Mouse (Mus musculus): Measurements from ENCODE around the gene Rhou. TPM values are rescaled to one million over a fixed set of nuclear protein-coding genes. Genes with fewer than 3 reads are reported as not detected.
A peak's percentile ranks its signal among the peaks of the same experiment; 100 is the strongest.

Gene Rhou
- polyA plus RNA-seq, 1 experiment from 2014 or later, result 0.78 TPM

- DNase-seq (no peak), ATAC-seq (ENCODE audit: low read depth) (no peak)
- 0 out of 2 replicates have a peak, but pooled peaks cover 2% of the 10 kb centered on the region for H3K36me3 ChIP-seq
- H3K4me1 ChIP-seq (replicated peaks), result peaks cover 17% of the 10 kb centered on the region
- WGBS (ENCODE audit: insufficient replicate concordance), result 68% methylated on average over 5 of the region's 5 CpGs
- H3K9ac ChIP-seq, result no peak overlapping the region
- no peaks in the 10 kb centered on the region for H3K9me3 ChIP-seq (replicated peaks)
- H3K4me3 ChIP-seq (replicated peaks), result no peak overlapping the region
- no peak overlapping the region for H3K4me2 ChIP-seq
- H3K27ac ChIP-seq, result no peak overlapping the region
- peaks cover 54% of the 10 kb centered on the region for H3K27me3 ChIP-seq
These were observed 2.2 kb upstream of the Rhou start for GRCm38 (mm10) chr8:123651390-123652098.

DNA sequence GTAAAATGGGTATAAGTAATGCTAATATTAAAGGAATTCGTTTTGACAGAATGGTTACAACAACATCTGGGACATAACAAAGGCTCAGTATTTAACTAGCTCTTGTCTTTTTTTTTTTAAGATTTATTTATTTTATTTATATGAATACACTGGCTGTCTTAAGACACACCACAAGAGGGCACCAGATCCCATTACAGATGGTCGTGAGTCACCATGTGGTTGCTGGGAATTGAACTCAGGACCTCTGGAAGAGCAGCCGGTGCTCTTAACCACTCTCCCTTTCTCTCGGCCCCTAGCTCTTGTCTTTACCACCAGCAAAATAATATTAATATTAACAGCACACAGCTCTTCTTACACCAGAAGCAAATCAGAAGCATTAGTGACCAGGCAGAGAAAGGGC lies 1.1 kb upstream of the Rhou start:
- Histone ChIP-seq H3K27me3 (peaks cover 58% of the 10 kb centered on the region), H3K27ac (no peak overlapping the region), H3K9me3 (replicated peaks) (no peaks in the 10 kb centered on the region), H3K9ac (no peak overlapping the region), H3K36me3 (0 out of 2 replicates have a peak, but pooled peaks cover 8% of the 10 kb centered on the region), H3K4me3 (replicated peaks) (no peak overlapping the region), H3K4me1 (replicated peaks) (peaks cover 17% of the 10 kb centered on the region), H3K4me2 (no peak overlapping the region)
- ATAC-seq (ENCODE audit: low read depth) (no peak), DNase-seq (no peak)
- 38% methylated on average over 4 of the region's 4 CpGs for WGBS (ENCODE audit: insufficient replicate concordance)

GRCm38 (mm10) chr8:123653994-123654569 lies 353 bp downstream of the Rhou start:
- Histone ChIP-seq H3K4me2 (peak overlapping the region; percentile 74), H3K27ac (0 out of 2 replicates have a peak overlapping the region, but pooled peaks have one; percentile 29), H3K4me1 (replicated peaks) (peaks cover 11% of the 10 kb centered on the region), H3K4me3 (replicated peaks) (peak overlapping the region; percentile 60), H3K36me3 (0 out of 2 replicates have a peak, but pooled peaks cover 8% of the 10 kb centered on the region), H3K9ac (peak overlapping the region; percentile 67), H3K27me3 (peaks cover 65% of the 10 kb centered on the region), H3K9me3 (replicated peaks) (no peaks in the 10 kb centered on the region)
- DNase-seq (no peak), ATAC-seq (ENCODE audit: low read depth) (peak; percentile 34)
- WGBS (ENCODE audit: insufficient replicate concordance), result under 1% methylated on average over 57 of the region's 77 CpGs

DNA sequence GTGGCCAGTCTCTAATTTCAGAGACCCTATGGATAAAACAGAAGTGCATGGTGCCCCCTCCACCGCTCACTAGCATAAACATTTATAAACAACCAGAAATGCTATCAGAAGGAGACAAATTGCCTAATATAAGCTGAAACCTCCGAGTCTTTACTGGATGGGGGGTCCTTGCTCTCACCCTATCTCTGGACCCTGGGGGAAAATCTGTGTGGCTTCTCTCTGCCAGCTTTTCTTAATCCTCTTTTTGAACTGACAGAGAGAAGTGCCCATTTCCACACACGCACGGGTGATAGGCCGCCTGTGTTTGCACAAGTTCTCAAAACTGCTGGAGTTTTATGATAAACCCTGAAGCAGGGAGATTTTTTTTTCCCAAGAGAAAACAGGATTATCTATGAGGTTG lies 1.0 kb downstream of the Rhou start:
- ATAC-seq (ENCODE audit: low read depth), result no peak
- Histone ChIP-seq H3K9me3 (replicated peaks) (no peaks in the 10 kb centered on the region), H3K27me3 (peaks cover 65% of the 10 kb centered on the region), H3K9ac (no peak overlapping the region), H3K27ac (peak overlapping the region; percentile 9; the same call in 1 of the 2 replicates), H3K4me3 (replicated peaks) (peak overlapping the region; percentile 60), H3K36me3 (0 out of 2 replicates have a peak, but pooled peaks cover 8% of the 10 kb centered on the region), H3K4me2 (peak overlapping the region; percentile 74), H3K4me1 (replicated peaks) (peaks cover 11% of the 10 kb centered on the region)
- WGBS (ENCODE audit: insufficient replicate concordance), result 22% methylated on average over 5 of the region's 5 CpGs
- no peak for DNase-seq

DNA sequence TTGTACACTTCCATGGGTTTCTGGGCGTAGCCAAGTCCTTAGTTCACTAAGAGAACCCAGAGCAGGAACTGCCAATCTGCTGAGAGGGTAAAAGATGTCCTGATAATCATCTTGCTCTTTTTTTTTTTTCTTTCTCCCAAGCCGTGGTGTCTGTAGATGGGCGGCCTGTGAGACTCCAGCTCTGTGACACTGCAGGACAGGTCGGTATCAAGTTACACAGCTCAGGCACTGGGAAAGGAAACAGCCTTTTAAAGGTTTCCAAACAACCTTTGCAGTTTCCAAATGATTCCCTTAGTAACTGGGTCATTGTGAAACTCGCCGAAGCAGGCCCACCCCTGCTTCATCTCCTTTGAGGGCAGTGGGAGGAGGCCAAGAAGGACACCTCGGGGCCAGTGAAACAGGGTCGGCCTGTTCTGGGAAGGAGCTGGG lies 1.6 kb downstream of the Rhou start:
- ATAC-seq (ENCODE audit: low read depth), result peak; percentile 37; the same call in 1 of the 2 replicates

DNA sequence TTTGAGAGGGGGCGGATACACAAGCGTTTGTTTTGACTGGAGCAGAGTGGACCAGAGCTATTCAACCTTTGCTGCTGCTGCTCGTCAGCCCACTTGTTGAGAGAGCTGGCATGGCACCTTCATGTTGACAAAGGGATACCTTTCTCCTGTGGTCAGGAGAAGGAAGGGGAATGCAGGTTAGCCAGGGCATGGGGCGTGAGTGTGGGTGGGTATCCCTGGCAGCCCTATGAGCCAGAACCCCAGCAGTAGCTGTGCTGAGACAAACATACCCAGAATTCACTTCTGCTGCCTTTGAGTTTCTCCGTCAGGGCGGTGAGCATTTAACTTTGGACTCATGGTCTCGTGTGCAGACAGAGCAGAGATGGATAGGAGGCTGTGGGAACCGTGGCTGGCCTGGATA lies 4.1 kb downstream of the Rhou start:
- Histone ChIP-seq H3K9me3 (replicated peaks) (no peaks in the 10 kb centered on the region), H3K4me1 (replicated peaks) (peaks cover 19% of the 10 kb centered on the region), H3K27me3 (peaks cover 51% of the 10 kb centered on the region), H3K27ac (no peak overlapping the region), H3K4me3 (replicated peaks) (no peak overlapping the region), H3K9ac (no peak overlapping the region), H3K4me2 (no peak overlapping the region), H3K36me3 (0 out of 2 replicates have a peak, but pooled peaks cover 8% of the 10 kb centered on the region)
- no peak for DNase-seq
- no peak for ATAC-seq (ENCODE audit: low read depth)
- 65% methylated on average over 8 of the region's 8 CpGs for WGBS (ENCODE audit: insufficient replicate concordance)

More for the DNA sequence above, 1.6 kb downstream of the Rhou start:
- 18% methylated on average over 8 of the region's 8 CpGs for WGBS (ENCODE audit: insufficient replicate concordance)
- Histone ChIP-seq H3K4me2 (peak overlapping the region; percentile 74), H3K27me3 (peaks cover 65% of the 10 kb centered on the region), H3K36me3 (0 out of 2 replicates have a peak, but pooled peaks cover 8% of the 10 kb centered on the region), H3K9ac (no peak overlapping the region), H3K4me1 (replicated peaks) (peaks cover 11% of the 10 kb centered on the region), H3K27ac (peak overlapping the region; percentile 9; the same call in 1 of the 2 replicates), H3K9me3 (replicated peaks) (no peaks in the 10 kb centered on the region), H3K4me3 (replicated peaks) (peak overlapping the region; percentile 60)
- no peak for DNase-seq

DNA sequence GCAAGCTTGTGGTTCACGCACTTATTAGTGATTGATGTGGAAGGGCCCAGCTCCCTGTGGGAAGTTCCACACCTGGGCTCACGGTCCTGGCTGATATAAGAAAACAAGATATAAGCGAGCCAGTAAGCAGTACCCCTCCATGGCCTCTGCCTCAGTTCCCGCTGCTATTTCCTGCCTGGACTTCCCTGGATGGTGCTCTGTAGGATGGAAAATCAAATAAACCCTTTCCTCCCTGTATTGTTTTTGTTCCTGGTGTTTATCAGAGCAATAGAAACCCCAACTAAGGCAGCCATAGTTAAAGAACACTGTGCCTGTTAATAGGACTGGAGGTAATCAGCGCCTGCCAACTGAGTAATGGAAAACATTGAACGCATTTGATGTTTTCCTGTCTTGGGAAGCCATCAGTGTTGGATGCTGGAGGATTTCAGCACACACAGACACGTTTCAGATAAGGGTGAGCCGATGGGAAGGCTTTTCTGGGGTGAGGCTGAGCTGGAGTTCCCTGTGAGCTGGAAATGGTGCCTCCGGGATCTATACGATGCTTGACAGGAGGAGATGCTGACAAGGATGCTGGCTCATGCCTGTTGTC lies 5.8 kb downstream of the Rhou start:
- 60% methylated on average over 10 of the region's 10 CpGs for WGBS (ENCODE audit: insufficient replicate concordance)
- H3K4me3 ChIP-seq (replicated peaks), result no peak overlapping the region
- H3K9me3 ChIP-seq (replicated peaks), result no peaks in the 10 kb centered on the region
- peaks cover 34% of the 10 kb centered on the region for H3K27me3 ChIP-seq
- H3K36me3 ChIP-seq, result 0 out of 2 replicates have a peak, but pooled peaks cover 8% of the 10 kb centered on the region
- H3K4me2 ChIP-seq, result no peak overlapping the region
- no peak for ATAC-seq (ENCODE audit: low read depth)
- no peak for DNase-seq
- H3K27ac ChIP-seq, result no peak overlapping the region
- H3K9ac ChIP-seq, result no peak overlapping the region
- H3K4me1 ChIP-seq (replicated peaks), result peaks cover 19% of the 10 kb centered on the region

GRCm38 (mm10) chr8:123661515-123661914 lies 7.8 kb downstream of the Rhou start:
- H3K4me2 ChIP-seq, result no peak overlapping the region
- H3K9me3 ChIP-seq (replicated peaks), result no peaks in the 10 kb centered on the region
- 0 out of 2 replicates have a peak, but pooled peaks cover 5% of the 10 kb centered on the region for H3K36me3 ChIP-seq
- no peak overlapping the region for H3K27ac ChIP-seq
- ATAC-seq (ENCODE audit: low read depth), result peak; percentile 43; the same call in 1 of the 2 replicates
- H3K4me3 ChIP-seq (replicated peaks), result no peak overlapping the region
- DNase-seq, result no peak
- peaks cover 7% of the 10 kb centered on the region; the same call in 1 of the 2 replicates for H3K4me1 ChIP-seq (replicated peaks)
- H3K27me3 ChIP-seq, result peaks cover 14% of the 10 kb centered on the region
- H3K9ac ChIP-seq, result no peak overlapping the region
- 72% methylated on average over 11 of the region's 11 CpGs for WGBS (ENCODE audit: insufficient replicate concordance)

GRCm38 (mm10) chr8:123665580-123665979 lies 11.9 kb downstream of the Rhou start:
- H3K9me3 ChIP-seq (replicated peaks), result no peaks in the 10 kb centered on the region
- no peak for ATAC-seq (ENCODE audit: low read depth)
- WGBS (ENCODE audit: insufficient replicate concordance), result 54% methylated on average over 6 of the region's 6 CpGs

DNA sequence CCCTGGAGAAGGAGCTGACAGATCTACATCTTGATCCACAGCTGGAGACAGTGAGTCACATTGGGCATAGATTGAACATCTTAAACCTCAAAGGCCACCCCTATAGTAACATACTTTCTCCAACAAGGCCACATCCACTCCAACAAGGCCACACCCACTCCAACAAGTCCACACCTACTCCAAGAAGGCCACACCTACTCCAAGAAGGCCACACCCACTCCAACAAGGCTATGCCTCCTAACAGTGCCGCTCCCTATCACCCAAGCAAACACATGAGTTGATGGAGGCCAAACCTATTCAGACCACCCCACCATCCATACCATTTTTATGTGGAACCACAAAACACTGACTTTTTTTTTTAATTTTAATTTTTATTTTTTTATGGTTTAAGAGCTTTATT lies 13.1 kb downstream of the Rhou start:
- ATAC-seq (ENCODE audit: low read depth) (no peak), DNase-seq (peak; percentile 6)
- Histone ChIP-seq H3K27me3 (no peaks in the 10 kb centered on the region), H3K9ac (no peak overlapping the region), H3K4me1 (replicated peaks) (peaks cover 13% of the 10 kb centered on the region), H3K9me3 (replicated peaks) (no peaks in the 10 kb centered on the region), H3K27ac (no peak overlapping the region), H3K4me3 (replicated peaks) (no peak overlapping the region), H3K36me3 (no peaks in the 10 kb centered on the region), H3K4me2 (no peak overlapping the region)
- WGBS (ENCODE audit: insufficient replicate concordance), result 48% methylated on average over 1 of the region's 1 CpGs

More at GRCm38 (mm10) chr8:123665580-123665979, 11.9 kb downstream of the Rhou start:
- H3K4me3 ChIP-seq (replicated peaks), result no peak overlapping the region
- H3K4me2 ChIP-seq, result no peak overlapping the region
- H3K36me3 ChIP-seq, result no peaks in the 10 kb centered on the region
- H3K4me1 ChIP-seq (replicated peaks), result peaks cover 18% of the 10 kb centered on the region
- DNase-seq, result no peak
- no peaks in the 10 kb centered on the region for H3K27me3 ChIP-seq
- H3K27ac ChIP-seq, result no peak overlapping the region
- no peak overlapping the region for H3K9ac ChIP-seq

DNA sequence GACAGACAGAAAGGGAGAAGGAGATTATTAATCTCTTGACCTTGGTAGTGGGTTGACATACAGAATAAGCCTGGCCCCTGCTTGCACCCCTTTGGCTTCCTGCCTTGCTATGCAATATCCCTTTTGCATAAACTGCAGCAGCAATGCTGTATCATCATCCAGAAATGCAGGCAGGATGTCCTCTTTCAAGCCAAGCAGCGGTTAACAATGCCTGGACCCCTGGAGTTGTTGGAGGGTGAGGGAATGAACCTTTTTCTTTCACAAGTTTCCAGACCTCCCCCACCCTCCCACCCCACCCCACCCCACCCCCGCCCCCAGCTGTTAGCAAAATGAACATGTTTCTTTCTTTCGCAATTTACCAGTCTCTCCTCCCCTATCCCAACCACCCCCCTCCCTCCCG lies 15.0 kb downstream of the Rhou start:
- DNase-seq (no peak), ATAC-seq (ENCODE audit: low read depth) (no peak)
- no peaks in the 10 kb centered on the region for H3K27me3 ChIP-seq
- peaks cover 13% of the 10 kb centered on the region for H3K4me1 ChIP-seq (replicated peaks)
- H3K4me3 ChIP-seq (replicated peaks), result no peak overlapping the region
- H3K27ac ChIP-seq, result no peak overlapping the region
- H3K9me3 ChIP-seq (replicated peaks), result no peaks in the 10 kb centered on the region
- no peak overlapping the region for H3K4me2 ChIP-seq
- WGBS (ENCODE audit: insufficient replicate concordance), result 17% methylated on average over 4 of the region's 4 CpGs
- H3K9ac ChIP-seq, result no peak overlapping the region
- no peaks in the 10 kb centered on the region for H3K36me3 ChIP-seq

All from liver, embryonic 13.5 days (tissue).